Mouse (Mus musculus): ENCODE measurements around the gene Dnah10. TPM values are rescaled to one million over a fixed set of nuclear protein-coding genes. Genes with fewer than 3 reads are reported as not detected.

Gene Dnah10
- polyA plus RNA-seq, 1 experiment from 2014 or later = 0.05 TPM

DNA sequence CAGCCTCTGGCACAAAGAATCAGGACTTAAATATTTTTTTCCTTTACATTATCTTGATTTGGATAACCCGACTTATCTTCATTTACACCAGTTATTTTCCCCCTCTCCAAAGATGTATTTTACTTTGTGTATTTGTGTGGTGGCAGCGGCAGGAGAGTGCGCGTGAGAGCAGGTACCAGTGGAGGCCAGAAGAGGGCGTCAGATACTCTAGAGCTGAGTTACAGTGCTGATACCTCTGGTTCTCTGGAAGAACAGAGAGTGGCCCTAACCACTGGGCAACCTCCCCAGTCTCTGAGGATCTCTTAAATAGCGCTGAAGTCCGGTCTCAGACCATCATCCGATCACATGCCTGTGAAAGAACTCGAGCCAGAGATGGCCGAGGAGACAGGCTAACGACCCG is 9.1 kb downstream of the Dnah10 start:
- no peaks in the 10 kb centered on the region for H3K4me1 ChIP-seq (ENCODE audit: insufficient read depth)
- no peak for DNase-seq

DNA sequence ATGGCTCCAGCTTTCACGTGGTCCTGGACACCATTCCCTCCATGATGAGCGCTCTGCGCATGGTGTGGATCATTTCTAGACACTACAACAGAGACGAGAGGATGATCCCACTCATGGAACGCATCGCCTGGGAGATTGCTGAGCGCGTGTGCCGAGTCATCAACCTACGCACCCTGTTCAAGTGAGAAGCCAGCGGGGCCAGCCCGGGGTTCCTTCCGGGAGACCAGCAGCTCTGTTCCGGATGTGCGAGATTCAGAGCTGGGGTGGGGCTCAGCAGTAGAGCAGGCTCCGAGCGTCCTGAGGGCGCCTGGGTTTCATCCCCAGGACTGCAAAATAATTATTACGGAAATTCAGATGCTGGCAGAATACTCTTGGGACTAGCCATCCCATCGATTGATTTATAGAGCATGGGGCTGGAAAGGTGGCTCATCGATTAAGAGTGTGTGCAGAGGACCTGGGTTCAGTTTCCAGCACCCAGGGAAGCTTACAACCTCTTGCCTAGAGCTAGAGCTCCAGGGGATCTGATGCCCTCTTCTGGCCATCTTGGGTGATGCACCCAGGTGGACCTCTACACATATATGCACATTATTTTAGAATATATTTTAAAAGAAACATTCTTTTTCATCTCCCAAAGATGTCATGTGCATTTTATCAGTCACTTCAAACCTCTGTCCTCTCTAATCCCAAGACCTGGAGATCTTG is 17.2 kb downstream of the Dnah10 start:
- no peak overlapping the region for H3K27ac ChIP-seq (ENCODE audit: low read depth)
- no peaks in the 10 kb centered on the region for H3K9me3 ChIP-seq (ENCODE audit: low read depth, low read length)
- TF ChIP-seq CTCF (IDR thresholded peaks at IDR 0.05; ENCODE audit: low read depth) = peak; percentile 12; the same call in 1 of the 2 replicates
- WGBS = 95% methylated on average over 21 of the region's 21 CpGs
- no peaks in the 10 kb centered on the region for H3K27me3 ChIP-seq (ENCODE audit: insufficient read depth, low read length)
- H3K4me2 ChIP-seq = no peak overlapping the region
- ATAC-seq (ENCODE audit: insufficient read depth) (no peak), DNase-seq (no peak)
- H3K36me3 ChIP-seq (ENCODE audit: insufficient read depth) = no peaks in the 10 kb centered on the region
- no peak overlapping the region for H3K9ac ChIP-seq
- no peaks in the 10 kb centered on the region for H3K4me1 ChIP-seq (ENCODE audit: insufficient read depth)
- no peak overlapping the region for H3K4me3 ChIP-seq (ENCODE audit: low read depth, low read length)

More for the DNA sequence above, 9.1 kb downstream of the Dnah10 start:
- Histone ChIP-seq H3K27ac (ENCODE audit: low read depth) (no peak overlapping the region), H3K9ac (no peak overlapping the region), H3K36me3 (ENCODE audit: insufficient read depth) (no peaks in the 10 kb centered on the region), H3K4me3 (ENCODE audit: low read depth, low read length) (no peak overlapping the region), H3K4me2 (no peak overlapping the region), H3K9me3 (ENCODE audit: low read depth, low read length) (no peaks in the 10 kb centered on the region), H3K27me3 (ENCODE audit: insufficient read depth, low read length) (no peaks in the 10 kb centered on the region)
- no peak for TF ChIP-seq CTCF (IDR thresholded peaks at IDR 0.05; ENCODE audit: low read depth)
- WGBS = 86% methylated on average over 12 of the region's 12 CpGs
- no peak for ATAC-seq (ENCODE audit: insufficient read depth)

GRCm38 (mm10) chr5:124743841-124744240 is 19.0 kb downstream of the Dnah10 start:
- no peak for ATAC-seq (ENCODE audit: insufficient read depth)
- Histone ChIP-seq H3K9me3 (ENCODE audit: low read depth, low read length) (no peaks in the 10 kb centered on the region), H3K4me1 (ENCODE audit: insufficient read depth) (no peaks in the 10 kb centered on the region), H3K27ac (ENCODE audit: low read depth) (no peak overlapping the region), H3K9ac (no peak overlapping the region), H3K4me2 (no peak overlapping the region), H3K36me3 (ENCODE audit: insufficient read depth) (no peaks in the 10 kb centered on the region), H3K27me3 (ENCODE audit: insufficient read depth, low read length) (no peaks in the 10 kb centered on the region), H3K4me3 (ENCODE audit: low read depth, low read length) (no peak overlapping the region)
- no peak for TF ChIP-seq CTCF (IDR thresholded peaks at IDR 0.05; ENCODE audit: low read depth)
- 82% methylated on average over 3 of the region's 3 CpGs for WGBS
- DNase-seq = no peak

- Histone ChIP-seq H3K4me1 (ENCODE audit: insufficient read depth) (no peaks in the 10 kb centered on the region), H3K27me3 (ENCODE audit: insufficient read depth, low read length) (no peaks in the 10 kb centered on the region), H3K9me3 (ENCODE audit: low read depth, low read length) (no peaks in the 10 kb centered on the region), H3K4me2 (no peak overlapping the region), H3K9ac (no peak overlapping the region), H3K36me3 (ENCODE audit: insufficient read depth) (no peaks in the 10 kb centered on the region), H3K4me3 (ENCODE audit: low read depth, low read length) (no peak overlapping the region), H3K27ac (ENCODE audit: low read depth) (no peak overlapping the region)
- no peak for DNase-seq
- WGBS = 88% methylated on average over 15 of the region's 15 CpGs
- TF ChIP-seq CTCF (IDR thresholded peaks at IDR 0.05; ENCODE audit: low read depth) = no peak
- no peak for ATAC-seq (ENCODE audit: insufficient read depth)
These were observed 21.3 kb downstream of the Dnah10 start for GRCm38 (mm10) chr5:124746220-124746619.

DNA sequence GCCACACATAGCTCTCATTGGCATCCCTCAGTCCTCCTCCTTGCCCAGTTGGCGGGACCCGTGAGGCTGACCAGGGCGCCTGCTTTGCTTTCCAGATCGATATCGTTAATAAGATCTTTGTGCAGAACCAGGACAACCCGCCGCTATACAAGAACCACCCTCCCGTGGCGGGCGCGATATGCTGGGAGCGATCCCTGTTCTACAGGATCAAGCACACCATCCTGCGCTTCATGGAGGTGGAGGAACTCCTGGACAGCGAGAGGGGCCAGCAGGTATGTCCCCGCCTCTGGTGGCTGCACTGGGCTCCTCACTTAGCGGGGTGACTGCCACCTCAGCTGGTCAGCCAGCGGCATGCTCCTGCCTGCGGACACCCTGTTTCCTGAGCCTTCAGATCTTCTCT is 23.4 kb downstream of the Dnah10 start:
- 78% methylated on average over 18 of the region's 18 CpGs for WGBS
- Histone ChIP-seq H3K27ac (ENCODE audit: low read depth) (no peak overlapping the region), H3K9me3 (ENCODE audit: low read depth, low read length) (no peaks in the 10 kb centered on the region), H3K4me3 (ENCODE audit: low read depth, low read length) (no peak overlapping the region), H3K27me3 (ENCODE audit: insufficient read depth, low read length) (no peaks in the 10 kb centered on the region), H3K36me3 (ENCODE audit: insufficient read depth) (no peaks in the 10 kb centered on the region), H3K4me2 (no peak overlapping the region), H3K4me1 (ENCODE audit: insufficient read depth) (no peaks in the 10 kb centered on the region), H3K9ac (no peak overlapping the region)
- TF ChIP-seq CTCF (IDR thresholded peaks at IDR 0.05; ENCODE audit: low read depth) = no peak
- DNase-seq (no peak), ATAC-seq (ENCODE audit: insufficient read depth) (no peak)

GRCm38 (mm10) chr5:124751656-124752055 is 26.8 kb downstream of the Dnah10 start:
- 70% methylated on average over 9 of the region's 9 CpGs for WGBS
- no peaks in the 10 kb centered on the region for H3K9me3 ChIP-seq (ENCODE audit: low read depth, low read length)
- no peak overlapping the region for H3K4me2 ChIP-seq
- peak; percentile 36 for DNase-seq
- 0 out of 2 replicates have a peak, but pooled peaks have one; percentile 54 for ATAC-seq (ENCODE audit: insufficient read depth)
- no peak overlapping the region for H3K27ac ChIP-seq (ENCODE audit: low read depth)
- no peak overlapping the region for H3K4me3 ChIP-seq (ENCODE audit: low read depth, low read length)
- no peaks in the 10 kb centered on the region for H3K27me3 ChIP-seq (ENCODE audit: insufficient read depth, low read length)
- no peak overlapping the region for H3K9ac ChIP-seq
- TF ChIP-seq CTCF (IDR thresholded peaks at IDR 0.05; ENCODE audit: low read depth) = no peak
- H3K36me3 ChIP-seq (ENCODE audit: insufficient read depth) = no peaks in the 10 kb centered on the region
- no peaks in the 10 kb centered on the region for H3K4me1 ChIP-seq (ENCODE audit: insufficient read depth)

DNA sequence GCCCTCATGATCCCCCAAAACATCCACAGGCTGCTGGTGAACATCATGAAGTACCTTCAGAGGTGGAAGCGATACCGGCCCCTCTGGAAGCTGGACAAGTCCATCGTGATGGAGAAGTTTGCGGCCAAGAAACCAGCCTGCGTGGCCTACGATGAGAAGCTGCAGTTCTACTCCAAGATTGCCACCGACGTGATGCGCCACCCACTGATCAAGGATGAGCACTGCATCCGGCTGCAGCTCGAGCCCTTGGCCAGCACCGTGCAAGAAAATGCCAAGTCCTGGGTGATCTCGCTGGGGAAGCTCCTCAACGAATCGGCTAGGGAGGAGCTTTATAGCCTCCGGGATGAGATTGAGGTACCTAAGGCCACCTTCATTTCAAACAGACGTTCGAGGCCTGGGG is 36.1 kb downstream of the Dnah10 start:
- ATAC-seq (ENCODE audit: insufficient read depth) = no peak
- H3K27me3 ChIP-seq (ENCODE audit: insufficient read depth, low read length) = no peaks in the 10 kb centered on the region
- DNase-seq = peak; percentile 11
- H3K4me3 ChIP-seq (ENCODE audit: low read depth, low read length) = no peak overlapping the region
- H3K36me3 ChIP-seq (ENCODE audit: insufficient read depth) = no peaks in the 10 kb centered on the region
- 56% methylated on average over 18 of the region's 18 CpGs for WGBS
- no peak overlapping the region for H3K9ac ChIP-seq
- H3K9me3 ChIP-seq (ENCODE audit: low read depth, low read length) = no peaks in the 10 kb centered on the region
- H3K27ac ChIP-seq (ENCODE audit: low read depth) = no peak overlapping the region
- no peak overlapping the region for H3K4me2 ChIP-seq
- peak; percentile 41 for TF ChIP-seq CTCF (IDR thresholded peaks at IDR 0.05; ENCODE audit: low read depth)
- no peaks in the 10 kb centered on the region for H3K4me1 ChIP-seq (ENCODE audit: insufficient read depth)
